Mouse (Mus musculus) MEL (cell line): ENCODE measurements around the gene Spats2. TPM values are rescaled to one million over a fixed set of nuclear protein-coding genes. Genes with fewer than 3 reads are reported as not detected.
A peak's percentile ranks its signal among the peaks of the same experiment; 100 is the strongest.
"Not testable (repeated sequence)": the region's sequence is repeated elsewhere in the genome, so short reads cannot be mapped to it uniquely, and the experiment has no call there.

Experiments used
- DNase-seq: peaks from one replicate; pipeline ENCODE4 v3.0.0; 2011; ENCODE audit warnings: low read depth, low spot score
- H3K27ac ChIP-seq: 2 replicates; pipeline ENCODE4 v1.5.1; 2012; ENCODE audit warnings: low read depth, mild to moderate bottlenecking, control low read depth, low read length, moderate library complexity; ENCODE audit not compliant: control insufficient read depth
- H3K27me3 ChIP-seq, 2 experiments: fragments of 150-350 bp in 1 of 2; sonication (generic) in 1 of 2; 2 replicates each; pipeline ENCODE4 v1.6.1; 2012; ENCODE audit warnings: low read length in 2 of 2, mild to moderate bottlenecking in 2 of 2, improper control_type of control experiment in 1 of 2, moderate library complexity in 1 of 2; ENCODE audit not compliant: insufficient read depth in 2 of 2, control insufficient read depth in 1 of 2
- H3K36me3 ChIP-seq, 2 experiments: 2 replicates each; pipeline ENCODE4 v1.6.1; 2012 to 2014; ENCODE audit warnings: low read length in 2 of 2, improper control_type of control experiment in 1 of 2, inconsistent platforms in 1 of 2, mild to moderate bottlenecking in 1 of 2; ENCODE audit not compliant: insufficient read depth in 2 of 2, control insufficient read depth in 1 of 2
- H3K4me1 ChIP-seq, 2 experiments: fragments of 150-350 bp in 1 of 2; sonication (generic) in 1 of 2; 2 replicates each; pipeline ENCODE4 v1.6.1; 2012; ENCODE audit warnings: low read length in 2 of 2, improper control_type of control experiment in 1 of 2, mild to moderate bottlenecking in 1 of 2; ENCODE audit not compliant: insufficient read depth in 2 of 2, control insufficient read depth in 1 of 2
- H3K4me3 ChIP-seq, 2 experiments: fragments of 150-350 bp in 1 of 2; sonication (generic) in 1 of 2; 2 replicates each; pipeline ENCODE4 v1.5.1; 2012; ENCODE audit warnings: low read depth in 2 of 2, low read length in 2 of 2, mild to moderate bottlenecking in 2 of 2, moderate library complexity in 2 of 2, control low read depth in 1 of 2, improper control_type of control experiment in 1 of 2; ENCODE audit not compliant: control insufficient read depth in 1 of 2, insufficient read depth in 1 of 2
- H3K79me2 ChIP-seq: 2 replicates; pipeline ENCODE4 v1.6.1; 2012; ENCODE audit warnings: mild to moderate bottlenecking, low read length, moderate library complexity; ENCODE audit not compliant: control insufficient read depth, poor library complexity, insufficient read depth
- H3K9ac ChIP-seq: 2 replicates; pipeline ENCODE4 v1.6.1; 2012; ENCODE audit warnings: low read depth, mild to moderate bottlenecking, control low read depth, low read length, moderate library complexity; ENCODE audit not compliant: control insufficient read depth, poor library complexity, severe bottlenecking
- H3K9me3 ChIP-seq: fragments of 150-350 bp; sonication (generic); replicated peaks from 2 replicates; pipeline ENCODE4 v1.6.1; 2012; ENCODE audit warnings: mild to moderate bottlenecking, low read length, improper control_type of control experiment, moderate library complexity; ENCODE audit not compliant: insufficient read depth
- CTCF ChIP-seq, 3 experiments: IDR thresholded peaks in 2 of 3; conservative IDR thresholded peaks in 1 of 3; 2 replicates each; pipeline ENCODE4 v1.5.1; 2011 to 2012; ENCODE audit warnings: low read length in 3 of 3, low read depth in 2 of 3, mild to moderate bottlenecking in 2 of 3, improper control_type of control experiment in 1 of 3, inconsistent platforms in 1 of 3, mixed read lengths in 1 of 3, moderate library complexity in 1 of 3; ENCODE audit not compliant: control insufficient read depth in 1 of 3, insufficient read depth in 1 of 3, poor library complexity in 1 of 3, severe bottlenecking in 1 of 3
- ETS1 ChIP-seq: IDR thresholded peaks from 2 replicates; pipeline ENCODE4 v1.6.1; 2012; ENCODE audit warnings: low read depth, mild to moderate bottlenecking, inconsistent platforms, low read length, improper control_type of control experiment, moderate library complexity
- KAT2A ChIP-seq: conservative IDR thresholded peaks from 2 replicates; pipeline ENCODE4 v1.6.1; 2012; ENCODE audit warnings: low read depth, low read length, improper control_type of control experiment, inconsistent platforms
- MAFK ChIP-seq: IDR thresholded peaks from 2 replicates; pipeline ENCODE4 v1.6.1; 2011; ENCODE audit warnings: low read depth, mild to moderate bottlenecking, low read length, improper control_type of control experiment, borderline replicate concordance
- MAX ChIP-seq: IDR thresholded peaks from 2 replicates; pipeline ENCODE4 v1.6.1; 2011; ENCODE audit warnings: low read length, improper control_type of control experiment
- MEF2A ChIP-seq: IDR thresholded peaks from 2 replicates; pipeline ENCODE4 v1.6.1; 2014; ENCODE audit warnings: low read depth, mild to moderate bottlenecking, inconsistent platforms, low read length, improper control_type of control experiment; ENCODE audit not compliant: poor library complexity, insufficient replicate concordance, severe bottlenecking; ENCODE audit errors: extremely low read depth
- MYC ChIP-seq: IDR thresholded peaks from 2 replicates; pipeline ENCODE4 v1.6.1; 2011; ENCODE audit warnings: low read depth, mild to moderate bottlenecking, low read length, improper control_type of control experiment, moderate library complexity
- RAD21 ChIP-seq: IDR thresholded peaks from 2 replicates; pipeline ENCODE4 v1.6.1; 2011; ENCODE audit warnings: mild to moderate bottlenecking, low read depth, low read length, improper control_type of control experiment
- TBP ChIP-seq: IDR thresholded peaks from 2 replicates; pipeline ENCODE4 v1.8.0; 2011; ENCODE audit warnings: low read depth, low read length, improper control_type of control experiment
- USF1 ChIP-seq: IDR thresholded peaks from 2 replicates; pipeline ENCODE4 v1.6.1; 2014; ENCODE audit warnings: low read depth, mild to moderate bottlenecking, inconsistent platforms, low read length, improper control_type of control experiment, moderate library complexity
- ZMIZ1 ChIP-seq: IDR thresholded peaks from 2 replicates; pipeline ENCODE4 v1.6.1; 2012; ENCODE audit warnings: low read depth, mild to moderate bottlenecking, inconsistent platforms, low read length, improper control_type of control experiment, moderate library complexity
- ZNF384 ChIP-seq: IDR thresholded peaks from 2 replicates; pipeline ENCODE4 v1.6.1; 2012; ENCODE audit warnings: low read depth, mild to moderate bottlenecking, inconsistent platforms, low read length, improper control_type of control experiment
- polyA plus RNA-seq, 2 experiments: library from polyadenylated mRNA; stranded (reverse) in 1 of 2; unstranded in 1 of 2; fragments of >175 nt in 1 of 2; fragments of >200 nt in 1 of 2; gene quantifications; 2 replicates each; pipeline versions ENCODE4 v1.2.1 to v1.2.4; 2012; ENCODE audit warnings: low replicate concordance in 2 of 2, low read depth in 1 of 2; ENCODE audit not compliant: insufficient read length in 2 of 2, insufficient read depth in 1 of 2, missing spikeins in 1 of 2
- total RNA-seq: library from RNA; depleted of rRNA; stranded (reverse); fragments of 300-350 nt; gene quantifications from 2 replicates; pipeline ENCODE4 v1.2.3, GENCODE M21; 2012

The Spats2 gene
- total and polyA plus RNA-seq, 3 experiments, result 8.2 to 24.5 TPM; not detected in 1

DNA sequence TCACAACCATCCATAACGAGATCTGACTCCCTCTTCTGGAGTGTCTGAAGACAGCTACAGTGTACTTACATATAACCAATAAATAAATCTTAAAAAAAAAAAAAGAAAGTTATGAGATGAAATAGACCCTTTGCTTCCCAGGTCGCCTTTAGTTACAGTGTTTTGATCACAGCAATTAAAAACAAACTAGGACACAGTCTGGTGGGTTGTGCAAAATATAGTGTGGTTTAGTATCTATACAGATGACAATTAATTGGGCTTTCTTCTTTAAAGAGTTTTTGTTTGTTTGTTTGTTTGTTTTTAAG, 127.4 kb downstream of the Spats2 start:
- H3K27ac ChIP-seq, result not testable (repeated sequence)

DNA sequence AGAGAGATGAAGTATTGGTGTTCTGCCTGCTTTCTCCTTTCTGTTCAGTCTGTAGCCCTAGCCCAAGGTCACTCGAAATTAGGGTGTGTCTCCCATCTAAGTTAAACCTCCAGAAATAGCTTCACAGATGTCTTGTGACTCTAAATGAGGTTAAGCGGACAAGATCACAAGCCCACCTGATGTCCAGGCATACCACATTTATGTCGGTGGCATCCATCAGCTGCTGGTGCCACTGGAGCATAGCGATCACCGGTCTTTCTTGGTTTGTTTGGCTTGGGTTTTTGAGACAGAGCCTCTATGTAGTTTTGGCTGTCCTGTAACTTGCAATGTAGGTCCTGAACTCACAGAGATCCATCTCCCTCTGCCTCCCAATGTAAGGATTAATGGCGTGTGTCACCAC, 128.1 kb downstream of the Spats2 start:
- Histone ChIP-seq H3K36me3 (peaks cover 0 to 5% of the 10 kb centered on the region in 2 experiments; a peak in 2 of 4 replicates), H3K4me3 (no peak overlapping the region), H3K9me3 (no peaks in the 10 kb centered on the region), H3K79me2 (peaks cover 4% of the 10 kb centered on the region; the same call in 1 of the 2 replicates), H3K4me1 (peaks cover 0 to 15% of the 10 kb centered on the region in 2 experiments; a peak in 2 of 4 replicates), H3K9ac (no peak overlapping the region), H3K27me3 (no peaks in the 10 kb centered on the region), H3K27ac (no peak overlapping the region)
- DNase-seq, result no peak
- no peak for TF ChIP-seq ETS1

More for the DNA sequence above, 127.4 kb downstream of the Spats2 start:
- peak; percentile 48 for DNase-seq
- peaks cover 0 to 15% of the 10 kb centered on the region in 2 experiments; a peak in 2 of 4 replicates for H3K4me1 ChIP-seq
- not testable (repeated sequence) for H3K9me3 ChIP-seq, H3K9ac ChIP-seq, H3K36me3 ChIP-seq, H3K79me2 ChIP-seq, H3K27me3 ChIP-seq
- peak; percentile 54; the same call in 1 of the 2 replicates for TF ChIP-seq MAX
- peak; percentile 70 for TF ChIP-seq ZNF384
- TF ChIP-seq MAFK, result peak; percentile 52; the same call in 1 of the 2 replicates
- TF ChIP-seq TBP, result peak; percentile 58; the same call in 1 of the 2 replicates
- peak in 1 of 3 experiments; percentile 4; a peak in 1 of 6 replicates for TF ChIP-seq CTCF (IDR thresholded peaks at IDR 0.05 in 2 of 3, conservative IDR thresholded peaks at IDR 0.05 in 1 of 3; ENCODE audit: control insufficient read depth in 1 of 3, insufficient read depth in 1 of 3, low read depth in 2 of 3, low read length in 3 of 3, poor library complexity in 1 of 3, severe bottlenecking in 1 of 3)
- peak; percentile 84 for TF ChIP-seq MYC
- peak; percentile 65; the same call in 1 of the 2 replicates for TF ChIP-seq USF1
- H3K4me3 ChIP-seq, result peak overlapping the region in 1 of 2 experiments; percentile 76; a peak in 2 of 4 replicates

- TF ChIP-seq RAD21 (no peak), KAT2A (no peak), MAFK (no peak), ZMIZ1 (no peak), MEF2A (no peak), MAX (no peak)
- H3K36me3 ChIP-seq, result peaks cover 0 to 5% of the 10 kb centered on the region in 2 experiments; a peak in 2 of 4 replicates
- H3K4me1 ChIP-seq, result peaks cover 0 to 15% of the 10 kb centered on the region in 2 experiments; a peak in 2 of 4 replicates
- no peak overlapping the region for H3K4me3 ChIP-seq
- DNase-seq, result peak; percentile 36
- no peak overlapping the region for H3K9ac ChIP-seq
- no peaks in the 10 kb centered on the region for H3K9me3 ChIP-seq
- no peak overlapping the region for H3K27ac ChIP-seq
- H3K27me3 ChIP-seq, result no peaks in the 10 kb centered on the region
- peaks cover 4% of the 10 kb centered on the region; the same call in 1 of the 2 replicates for H3K79me2 ChIP-seq
These were observed 128.8 kb downstream of the Spats2 start for GRCm38 (mm10) chr15:99254477-99255005.
